Mouse (Mus musculus) CH12.LX (cell line): ENCODE data around the gene Cd70. TPM values are rescaled to one million over a fixed set of nuclear protein-coding genes. Genes with fewer than 3 reads are reported as not detected.

Source experiments
- DNase-seq: peaks from one replicate; pipeline ENCODE4 v3.0.0-alpha.2; 2013; ENCODE audit errors: extremely low read depth
- H3K27ac ChIP-seq: 2 replicates; pipeline ENCODE4 v1.5.1; 2012; ENCODE audit warnings: low read depth, mild to moderate bottlenecking, control low read depth, moderate library complexity; ENCODE audit not compliant: insufficient read depth
- H3K27me3 ChIP-seq: replicated peaks from 2 replicates; pipeline ENCODE3; 2012; ENCODE audit warnings: inconsistent platforms
- H3K36me3 ChIP-seq, 2 experiments: replicated peaks in 1 of 2; 2 replicates each; pipeline versions ENCODE3 to v1.6.1; 2012; ENCODE audit warnings: inconsistent platforms in 1 of 2, low read length in 1 of 2, mild to moderate bottlenecking in 1 of 2, mixed read lengths in 1 of 2, moderate library complexity in 1 of 2; ENCODE audit not compliant: control insufficient read depth in 1 of 2, insufficient read depth in 1 of 2
- H3K4me1 ChIP-seq, 2 experiments: 2 replicates each; pipeline ENCODE4 v1.6.1; 2012; ENCODE audit warnings: inconsistent platforms in 1 of 2, moderate library complexity in 1 of 2; ENCODE audit not compliant: insufficient read depth in 2 of 2, control insufficient read depth in 1 of 2
- H3K4me2 ChIP-seq: 2 replicates; pipeline ENCODE4 v1.6.1; 2012; ENCODE audit warnings: low read depth, mild to moderate bottlenecking, control low read depth; ENCODE audit not compliant: poor library complexity, insufficient read depth, severe bottlenecking
- H3K4me3 ChIP-seq, 3 experiments: fragments of 150-350 bp in 1 of 3; sonication (generic) in 1 of 3; replicated peaks in 1 of 3; 2 replicates each; pipeline versions ENCODE3 to v1.5.1; 2011 to 2012; ENCODE audit warnings: low read depth in 2 of 3, low read length in 2 of 3, mild to moderate bottlenecking in 2 of 3, moderate library complexity in 2 of 3, control low read depth in 1 of 3, improper control_type of control experiment in 1 of 3, inconsistent platforms in 1 of 3, mixed read lengths in 1 of 3; ENCODE audit not compliant: poor library complexity in 1 of 3
- H3K79me2 ChIP-seq: replicated peaks from 2 replicates; pipeline ENCODE4 v1.6.1; 2012; ENCODE audit warnings: mild to moderate bottlenecking, moderate library complexity; ENCODE audit not compliant: control insufficient read depth, poor library complexity, insufficient read depth, severe bottlenecking; ENCODE audit errors: extremely low read depth
- H3K9ac ChIP-seq: 2 replicates; pipeline ENCODE4 v1.6.1; 2012; ENCODE audit warnings: low read depth, mild to moderate bottlenecking, control low read depth, moderate library complexity; ENCODE audit not compliant: insufficient read depth
- H3K9me3 ChIP-seq: replicated peaks from 2 replicates; pipeline ENCODE3; 2012; ENCODE audit warnings: low read length, inconsistent platforms, mixed read lengths
- BHLHE40 ChIP-seq: IDR thresholded peaks from 2 replicates; pipeline ENCODE4 v1.6.1; 2011; ENCODE audit warnings: mild to moderate bottlenecking, low read depth, low read length, improper control_type of control experiment
- CHD2 ChIP-seq: IDR thresholded peaks from 2 replicates; pipeline ENCODE4 v1.6.1; 2011; ENCODE audit warnings: low read length, improper control_type of control experiment
- E2F4 ChIP-seq: IDR thresholded peaks from 2 replicates; pipeline ENCODE4 v1.6.1; 2011; ENCODE audit warnings: low read depth, low read length, improper control_type of control experiment; ENCODE audit not compliant: insufficient replicate concordance
- ELF1 ChIP-seq: IDR thresholded peaks from 2 replicates; pipeline ENCODE4 v1.6.1; 2014; ENCODE audit warnings: low read depth, mild to moderate bottlenecking, inconsistent platforms, low read length, improper control_type of control experiment
- EP300 ChIP-seq: IDR thresholded peaks from 2 replicates; pipeline ENCODE4 v1.6.1; 2011; ENCODE audit warnings: low read length, improper control_type of control experiment
- ETS1 ChIP-seq: conservative IDR thresholded peaks from 2 replicates; pipeline ENCODE4 v1.6.1; 2012; ENCODE audit warnings: low read depth, mild to moderate bottlenecking, inconsistent platforms, low read length, improper control_type of control experiment, moderate library complexity
- GABPA ChIP-seq: IDR thresholded peaks from 2 replicates; pipeline ENCODE4 v1.6.1; 2012; ENCODE audit warnings: low read depth, low read length, improper control_type of control experiment, inconsistent platforms; ENCODE audit not compliant: insufficient replicate concordance
- IRF4 ChIP-seq: IDR thresholded peaks from 2 replicates; pipeline ENCODE4 v1.6.1; 2014; ENCODE audit warnings: low read depth, mild to moderate bottlenecking, inconsistent platforms, low read length, improper control_type of control experiment
- JUN ChIP-seq: IDR thresholded peaks from 2 replicates; pipeline ENCODE4 v1.6.1; 2011; ENCODE audit warnings: low read depth, mild to moderate bottlenecking, low read length, improper control_type of control experiment, moderate library complexity; ENCODE audit not compliant: insufficient read depth
- JUND ChIP-seq: conservative IDR thresholded peaks from 2 replicates; pipeline ENCODE4 v1.6.1; 2011; ENCODE audit warnings: low read depth, low read length, improper control_type of control experiment
- MAFK ChIP-seq: IDR thresholded peaks from 2 replicates; pipeline ENCODE4 v1.6.1; 2011; ENCODE audit warnings: low read length, improper control_type of control experiment; ENCODE audit not compliant: insufficient replicate concordance
- MAX ChIP-seq: IDR thresholded peaks from 2 replicates; pipeline ENCODE4 v1.6.1; 2011; ENCODE audit warnings: low read length, improper control_type of control experiment
- MAZ ChIP-seq: IDR thresholded peaks from 2 replicates; pipeline ENCODE4 v1.6.1; 2012; ENCODE audit warnings: low read depth, mild to moderate bottlenecking, inconsistent platforms, low read length, improper control_type of control experiment, moderate library complexity
- MEF2A ChIP-seq: IDR thresholded peaks from 2 replicates; pipeline ENCODE4 v1.6.1; 2014; ENCODE audit warnings: low read depth, mild to moderate bottlenecking, inconsistent platforms, low read length, improper control_type of control experiment, borderline replicate concordance
- MXI1 ChIP-seq: IDR thresholded peaks from 2 replicates; pipeline ENCODE4 v1.6.1; 2011; ENCODE audit warnings: mild to moderate bottlenecking, low read depth, low read length, improper control_type of control experiment
- MYC ChIP-seq: IDR thresholded peaks from 2 replicates; pipeline ENCODE4 v1.6.1; 2011; ENCODE audit warnings: low read depth, mild to moderate bottlenecking, improper control_type of control experiment, low read length
- NELFE ChIP-seq: IDR thresholded peaks from 2 replicates; pipeline ENCODE4 v1.6.1; 2011; ENCODE audit warnings: low read depth, low read length, improper control_type of control experiment
- PAX5 ChIP-seq: IDR thresholded peaks from 2 replicates; pipeline ENCODE4 v1.6.1; 2012; ENCODE audit warnings: low read length, inconsistent platforms, mixed read lengths
- POLR2A ChIP-seq: IDR thresholded peaks from 2 replicates; pipeline ENCODE4 v1.6.1; 2011; ENCODE audit warnings: low read depth, mild to moderate bottlenecking, improper control_type of control experiment, low read length
- POLR2AphosphoS2 ChIP-seq: IDR thresholded peaks from 2 replicates; pipeline ENCODE4 v1.6.1; 2011; ENCODE audit warnings: low read depth, low read length, improper control_type of control experiment
- RAD21 ChIP-seq: IDR thresholded peaks from 2 replicates; pipeline ENCODE4 v1.6.1; 2011; ENCODE audit warnings: low read depth, mild to moderate bottlenecking, low read length, improper control_type of control experiment, moderate library complexity
- RCOR1 ChIP-seq: conservative IDR thresholded peaks from 2 replicates; pipeline ENCODE4 v1.6.1; 2012; ENCODE audit warnings: low read depth, mild to moderate bottlenecking, inconsistent platforms, low read length, improper control_type of control experiment
- SIN3A ChIP-seq: IDR thresholded peaks from 2 replicates; pipeline ENCODE4 v1.6.1; 2012; ENCODE audit warnings: low read length, improper control_type of control experiment, inconsistent platforms
- SMC3 ChIP-seq: IDR thresholded peaks from 2 replicates; pipeline ENCODE4 v1.6.1; 2011; ENCODE audit warnings: low read depth, low read length, improper control_type of control experiment
- TBP ChIP-seq: conservative IDR thresholded peaks from 2 replicates; pipeline ENCODE4 v1.6.1; 2011; ENCODE audit warnings: low read depth, low read length, improper control_type of control experiment
- TCF12 ChIP-seq: IDR thresholded peaks from 2 replicates; pipeline ENCODE4 v1.6.1; 2014; ENCODE audit warnings: low read depth, mild to moderate bottlenecking, inconsistent platforms, low read length, improper control_type of control experiment
- UBTF ChIP-seq: IDR thresholded peaks from 2 replicates; pipeline ENCODE4 v1.6.1; 2012; ENCODE audit warnings: low read depth, mild to moderate bottlenecking, inconsistent platforms, low read length, improper control_type of control experiment, moderate library complexity
- USF2 ChIP-seq: conservative IDR thresholded peaks from 2 replicates; pipeline ENCODE4 v1.6.1; 2011; ENCODE audit warnings: low read depth, low read length, improper control_type of control experiment
- ZC3H11A ChIP-seq: IDR thresholded peaks from 2 replicates; pipeline ENCODE4 v1.6.1; 2012; ENCODE audit warnings: low read depth, mild to moderate bottlenecking, inconsistent platforms, low read length, improper control_type of control experiment
- ZKSCAN1 ChIP-seq: IDR thresholded peaks from 2 replicates; pipeline ENCODE4 v1.6.1; 2012; ENCODE audit warnings: low read depth, inconsistent platforms, low read length, improper control_type of control experiment, borderline replicate concordance
- ZMIZ1 ChIP-seq: IDR thresholded peaks from 2 replicates; pipeline ENCODE4 v1.6.1; 2012; ENCODE audit warnings: low read depth, mild to moderate bottlenecking, inconsistent platforms, low read length, improper control_type of control experiment
- dilution Hi-C: fragments of 300-500 bp; cut with MboI; formaldehyde crosslinking; loops from 2 replicates; pipeline ENCODE4 v1.14.3; 2020; ENCODE audit warnings: low sequenced_read_pairs; ENCODE audit not compliant: extremely low pct_unique_long_range_greater_than_20kb, extremely low pct_ligation_motif_present
- in situ Hi-C: fragments of 300-500 bp; cut with MboI; formaldehyde crosslinking; loops from 3 replicates; pipeline ENCODE4 v1.14.3; 2019; ENCODE audit warnings: low sequenced_read_pairs, low pct_ligation_motif_present, low pct_unique_long_range_greater_than_20kb, mixed read lengths
- polyA plus RNA-seq: library from polyadenylated mRNA; unstranded; fragments of >175 nt; gene quantifications from 2 replicates; pipeline ENCODE4 v1.2.1, GENCODE M21; 2012; ENCODE audit warnings: low read depth; ENCODE audit not compliant: insufficient read length
- total RNA-seq, 2 experiments: library from RNA; depleted of rRNA; stranded (reverse); fragments of 300-350 nt in 1 of 2; fragments of >200 nt in 1 of 2; gene quantifications; 2 replicates each; pipeline ENCODE4 v1.2.3; 2012 to 2014

Gene Cd70
- total and polyA plus RNA-seq, 3 experiments = 137 to 965 (median 321) TPM

- in situ Hi-C loops = no loop called here
Measured at GRCm38 (mm10) chr17:57138676-57139075, 10.9 kb downstream of the Cd70 start.

DNA sequence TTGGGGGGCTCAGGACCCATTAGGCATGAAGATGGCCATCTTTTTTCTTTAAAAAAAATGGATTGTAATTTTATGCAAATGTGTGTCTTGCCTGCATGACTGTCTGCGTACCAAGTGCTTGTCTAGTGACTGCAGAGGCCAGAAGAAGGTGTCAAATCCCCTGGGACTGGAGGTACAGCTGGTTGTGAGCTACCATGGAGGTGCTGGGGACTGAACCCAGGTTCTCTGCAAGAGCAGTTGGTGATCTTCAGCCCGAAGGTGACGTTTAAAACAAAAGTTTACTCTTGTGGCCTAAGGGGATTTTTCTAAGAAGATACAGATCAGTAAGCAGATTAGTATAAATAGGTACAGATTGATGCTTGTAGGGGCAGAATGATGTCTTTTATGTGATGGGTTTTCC, 13.9 kb downstream of the Cd70 start:
- no peak overlapping the region for H3K4me3 ChIP-seq
- peaks cover 56 to 92% of the 10 kb centered on the region in 2 experiments for H3K4me1 ChIP-seq
- H3K79me2 ChIP-seq = peaks cover 9% of the 10 kb centered on the region; the same call in 1 of the 2 replicates
- peak overlapping the region; percentile 62; the same call in 1 of the 2 replicates for H3K27ac ChIP-seq
- peaks cover 14 to 65% of the 10 kb centered on the region in 2 experiments for H3K36me3 ChIP-seq
- dilution Hi-C loops (no loop called here), in situ Hi-C loops (no loop called here)
- DNase-seq = peak; percentile 97
- no peaks in the 10 kb centered on the region for H3K27me3 ChIP-seq
- H3K9me3 ChIP-seq = peaks cover 7% of the 10 kb centered on the region
- H3K4me2 ChIP-seq = no peak overlapping the region
- no peak overlapping the region for H3K9ac ChIP-seq
- TF ChIP-seq ETS1 (peak; percentile 78), RAD21 (no peak; the same call in none of the 2 replicates), UBTF (no peak), JUND (no peak; the same call in none of the 2 replicates), ELF1 (no peak), IRF4 (peak; percentile 12; the same call in 1 of the 2 replicates), MAFK (0 out of 2 replicates have a peak, but pooled peaks have one; percentile 28), JUN (no peak), USF2 (no peak), SIN3A (peak; percentile 6; the same call in 1 of the 2 replicates), RCOR1 (no peak), MAZ (no peak), MAX (no peak), PAX5 (no peak), GABPA (no peak), MEF2A (peak; percentile 70; the same call in 1 of the 2 replicates), MYC (0 out of 2 replicates have a peak, but pooled peaks have one; percentile 18), MXI1 (no peak), SMC3 (no peak; the same call in 1 of the 2 replicates)

More at GRCm38 (mm10) chr17:57138676-57139075, 10.9 kb downstream of the Cd70 start:
- H3K9ac ChIP-seq = peak overlapping the region; percentile 41
- peaks cover 7% of the 10 kb centered on the region for H3K9me3 ChIP-seq
- dilution Hi-C loops = no loop called here
- DNase-seq = peak; percentile 95
- H3K27me3 ChIP-seq = no peaks in the 10 kb centered on the region
- peak overlapping the region in 1 of 3 experiments; percentile 7 for H3K4me3 ChIP-seq
- TF ChIP-seq GABPA (no peak), E2F4 (no peak), ZMIZ1 (peak; percentile 66; the same call in 1 of the 2 replicates), TBP (peak; percentile 46; the same call in 1 of the 2 replicates), EP300 (peak; percentile 87), JUND (peak; percentile 44; the same call in 1 of the 2 replicates), MAX (peak; percentile 60; the same call in 1 of the 2 replicates), SIN3A (peak; percentile 76), POLR2A (peak; percentile 54), MAZ (peak; percentile 73; the same call in 1 of the 2 replicates), JUN (peak; percentile 50), ETS1 (peak; percentile 87), IRF4 (peak; percentile 92), SMC3 (peak; percentile 34), MAFK (peak; percentile 44; the same call in 1 of the 2 replicates), MXI1 (peak; percentile 64; the same call in 1 of the 2 replicates), MEF2A (peak; percentile 85), ZKSCAN1 (no peak), ZC3H11A (no peak), MYC (peak; percentile 74), POLR2AphosphoS2 (peak; percentile 92; the same call in 1 of the 2 replicates), NELFE (no peak; the same call in none of the 2 replicates), RAD21 (no peak; the same call in 1 of the 2 replicates), BHLHE40 (peak; percentile 79), TCF12 (peak; percentile 93), UBTF (peak; percentile 71; the same call in 1 of the 2 replicates), CHD2 (peak; percentile 73; the same call in 1 of the 2 replicates), RCOR1 (0 out of 2 replicates have a peak, but pooled peaks have one; percentile 58)
- TF ChIP-seq, all 38 proteins: peak for 22
- Histone ChIP-seq H3K4me1 (peaks cover 57 to 98% of the 10 kb centered on the region in 2 experiments), H3K79me2 (peaks cover 11% of the 10 kb centered on the region), H3K4me2 (no peak overlapping the region; the same call in 1 of the 2 replicates), H3K27ac (peak overlapping the region; percentile 100), H3K36me3 (peaks cover 20 to 77% of the 10 kb centered on the region in 2 experiments)
